Mouse (Mus musculus) hindlimb bud, embryonic 11.5 days (tissue): ENCODE measurements at regions not wholly inside any gene's neighbourhood (a gene's known extent, or its start where the extent isn't known, plus 50 kb on each side); places are given as distances from the start of the nearest gene placed in this dataset.
"Not testable (repeated sequence)": the region's sequence is repeated elsewhere in the genome, so short reads cannot be mapped to it uniquely, and the experiment has no call there.

Experiments used
- DNase-seq: peaks from one replicate; pipeline ENCODE4 v3.0.0-alpha.2; 2012; ENCODE audit warnings: low read depth, low spot score; ENCODE audit errors: extremely low spot score

DNA sequence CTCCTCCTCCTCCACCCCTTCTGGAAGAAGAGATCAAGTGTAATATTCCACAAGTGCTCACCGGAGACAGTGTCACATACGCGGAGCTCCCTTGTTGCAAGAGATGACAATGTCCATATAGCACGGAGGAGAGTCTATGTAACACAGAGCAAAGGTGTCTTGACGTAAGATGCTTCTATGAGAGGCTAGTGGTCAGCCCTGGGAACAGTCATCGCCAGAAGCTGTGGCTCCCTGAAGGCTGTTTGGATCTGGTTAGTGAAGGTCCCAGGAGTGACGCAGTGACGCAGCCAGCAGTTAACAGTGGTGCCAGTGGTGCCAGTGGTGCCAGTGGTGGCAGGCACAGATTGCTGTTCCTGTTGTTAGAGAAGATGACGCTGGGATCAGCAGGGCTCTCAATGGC, 66.9 kb downstream of the Twistnb start:
- no peak for DNase-seq

DNA sequence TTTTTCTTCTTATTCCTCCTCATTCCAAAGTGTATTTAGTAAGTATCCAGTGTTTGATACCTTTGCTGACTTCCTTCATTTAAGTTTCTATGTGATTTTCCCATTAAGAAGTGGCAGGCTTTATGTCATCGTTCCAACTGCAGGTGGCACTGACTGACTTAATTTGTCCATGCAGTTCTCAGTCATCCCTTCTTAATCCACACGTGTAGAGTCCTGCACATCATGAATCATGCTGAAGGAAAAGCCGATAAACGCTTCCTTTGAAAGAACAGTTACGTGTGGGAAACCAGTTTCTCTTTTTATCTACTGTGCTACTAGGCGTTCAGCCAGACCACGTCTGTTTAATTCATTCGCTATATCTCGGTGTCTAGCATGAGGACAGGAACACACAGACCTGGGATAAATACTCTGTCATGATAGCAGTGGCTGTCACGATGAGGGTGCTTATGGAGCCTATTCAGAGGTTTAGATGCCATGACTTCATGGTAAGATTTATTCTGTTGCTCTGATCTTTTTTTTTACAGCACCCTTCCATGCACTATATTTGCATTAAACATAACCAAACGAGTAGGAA, 68.0 kb downstream of the Twistnb start:
- no peak for DNase-seq

DNA sequence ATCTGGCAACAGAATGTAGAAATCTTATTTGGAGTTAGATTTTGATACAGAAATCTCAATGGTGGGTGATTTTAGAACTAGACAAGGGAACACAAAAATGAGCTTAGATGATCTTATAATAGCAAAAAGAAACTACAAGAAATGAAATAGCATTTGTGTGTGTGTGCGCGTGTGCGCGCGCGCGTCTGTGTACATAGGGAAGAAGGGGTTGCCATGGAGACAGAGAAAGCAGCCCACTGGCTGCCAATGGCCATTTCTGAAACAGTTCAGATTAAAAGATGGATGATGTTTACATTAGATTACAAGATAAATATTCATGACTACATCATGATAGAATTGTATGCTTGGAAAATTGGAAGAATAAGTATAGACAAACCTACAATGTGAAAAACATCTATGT, 112.1 kb downstream of the Twistnb start:
- DNase-seq = no peak

DNA sequence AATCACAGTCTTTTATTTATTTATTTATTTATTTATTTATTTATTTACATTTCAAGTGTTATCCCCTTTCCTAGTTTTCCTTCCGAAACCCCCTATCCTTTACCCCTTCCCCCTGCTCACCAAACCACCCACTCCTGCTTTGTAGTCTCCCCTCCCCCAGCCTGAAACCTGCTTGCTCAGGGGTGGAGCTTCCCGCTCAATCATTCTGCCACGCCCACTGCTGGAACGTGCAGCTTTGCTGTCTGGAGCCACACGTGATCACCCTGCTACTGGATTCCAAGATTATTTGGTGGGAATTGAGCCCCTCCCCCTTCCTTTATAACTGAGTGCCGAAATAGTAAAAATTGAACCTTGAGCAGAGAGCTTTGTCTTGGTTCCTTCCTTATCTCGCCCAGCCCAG, 122.2 kb downstream of the Twistnb start:
- DNase-seq = not testable (repeated sequence)

DNA sequence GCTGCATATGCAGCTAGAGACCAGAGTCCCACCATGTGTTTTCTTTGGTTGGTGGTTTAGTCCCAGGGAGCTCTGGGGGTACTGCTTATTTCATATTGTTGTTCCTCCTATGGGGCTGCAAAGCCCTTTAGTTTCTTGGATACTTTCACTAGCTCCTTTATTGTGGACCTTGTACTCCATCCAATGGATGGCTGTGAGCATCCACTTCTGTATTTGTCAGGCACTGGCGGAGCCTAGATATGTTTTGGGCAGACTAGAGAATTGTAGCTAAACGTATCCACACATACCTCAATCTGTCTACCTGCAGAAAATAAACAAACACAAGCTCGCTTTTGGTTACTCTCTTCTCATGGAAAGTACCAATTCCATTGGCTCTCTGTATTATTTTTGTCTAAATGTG, 122.8 kb downstream of the Twistnb start:
- DNase-seq = no peak

DNA sequence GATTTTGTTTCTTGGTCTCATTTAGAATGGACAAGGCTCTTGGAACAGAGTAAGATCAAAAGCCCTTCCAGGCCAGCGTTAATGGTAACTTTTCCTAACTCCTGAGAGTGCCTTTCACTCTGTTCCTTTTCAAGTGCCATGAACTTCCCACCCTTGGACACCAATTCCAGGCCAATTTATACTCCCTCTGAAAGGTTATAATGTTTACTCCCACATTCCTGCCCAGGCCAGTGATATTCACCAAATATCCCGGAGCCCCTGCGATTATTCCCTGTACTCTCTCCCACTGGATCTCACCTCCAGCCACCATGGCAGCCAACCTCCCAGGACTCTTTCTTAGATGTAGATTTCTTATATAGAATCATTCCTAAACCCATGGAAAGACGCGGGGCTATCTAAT, 123.2 kb downstream of the Twistnb start:
- DNase-seq = no peak

DNA sequence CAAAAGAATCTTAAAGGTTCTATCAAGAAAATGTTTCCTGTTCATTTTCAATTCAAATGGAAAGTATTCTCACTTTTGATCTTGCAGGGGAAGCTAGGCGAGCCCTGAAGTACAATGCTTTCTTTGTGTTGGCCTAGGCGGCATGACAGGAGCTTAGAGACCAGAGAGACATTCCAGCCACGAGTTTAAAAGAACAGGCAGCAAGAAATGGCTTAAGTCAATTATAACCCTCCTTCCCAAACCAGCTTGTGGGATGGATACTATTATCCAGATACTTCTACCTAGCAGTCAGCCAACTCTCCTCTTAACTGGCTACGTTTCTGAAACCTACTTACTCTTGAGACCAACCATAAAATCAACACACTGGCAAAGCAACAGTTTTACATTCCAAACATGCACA, 124.3 kb downstream of the Twistnb start:
- no peak for DNase-seq

DNA sequence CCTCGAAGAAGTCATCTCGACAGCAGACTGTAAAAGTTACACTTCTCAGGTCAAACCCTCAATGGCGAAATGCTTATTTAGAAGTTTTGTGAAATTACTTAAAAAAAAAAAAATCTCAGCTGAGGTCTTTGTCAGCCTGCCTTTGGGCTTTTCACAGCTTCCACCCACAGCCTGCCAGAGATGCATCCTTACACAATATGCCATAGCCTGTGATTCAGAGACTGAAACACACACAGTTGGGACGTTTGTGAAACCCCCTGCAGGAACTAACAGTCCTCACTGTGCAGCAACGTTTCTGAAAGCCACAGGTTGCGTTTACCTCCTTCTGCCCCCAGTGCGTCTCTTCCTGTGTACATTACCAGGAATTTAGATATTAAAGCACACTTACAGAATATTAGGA, 131.7 kb downstream of the Twistnb start:
- DNase-seq = no peak

DNA sequence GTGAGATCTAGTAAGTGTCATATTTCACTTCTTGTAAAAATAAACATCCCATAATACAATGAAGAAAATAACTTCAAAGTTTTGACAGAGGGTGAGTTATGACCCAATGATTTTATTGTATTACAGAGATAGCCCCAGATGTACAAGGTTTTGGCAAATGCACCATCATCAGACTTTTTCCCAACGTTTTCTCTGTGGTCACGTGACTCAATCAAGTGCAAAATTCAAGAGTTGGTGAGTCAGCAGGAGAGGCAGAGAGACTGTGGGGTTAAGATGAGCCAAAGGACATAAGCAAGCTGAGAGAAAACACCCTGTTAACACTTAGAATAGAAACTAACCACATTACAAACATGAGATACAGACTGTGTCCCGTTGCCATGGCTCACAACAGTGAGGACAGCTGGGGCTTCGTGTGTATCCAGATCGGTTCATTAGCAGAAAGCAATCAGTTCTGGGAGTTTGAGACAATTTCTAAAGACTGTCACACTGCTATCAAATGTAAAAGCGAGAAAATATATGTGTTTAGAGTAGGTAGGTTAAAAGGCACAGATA, 148.5 kb downstream of the Twistnb start:
- no peak for DNase-seq

DNA sequence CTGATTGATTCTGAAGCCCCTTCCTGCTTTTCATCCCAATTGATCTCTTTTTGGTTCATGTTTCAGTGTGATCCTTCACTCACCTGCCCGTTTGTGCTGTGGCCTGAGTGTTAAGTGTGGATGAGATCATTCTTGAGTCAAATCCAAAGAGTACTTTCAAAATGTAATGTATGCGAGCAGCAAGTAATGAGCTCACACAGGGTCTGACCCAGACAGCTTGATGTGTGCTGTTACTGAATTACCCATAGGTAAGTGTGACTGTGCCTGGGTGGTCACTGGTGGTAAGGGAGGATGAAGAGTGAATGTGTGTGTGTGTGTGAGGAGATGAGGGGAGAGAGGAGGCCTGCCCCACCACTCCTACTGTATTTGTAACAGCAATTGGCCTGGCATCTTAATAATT, 151.4 kb downstream of the Twistnb start:
- DNase-seq = no peak

DNA sequence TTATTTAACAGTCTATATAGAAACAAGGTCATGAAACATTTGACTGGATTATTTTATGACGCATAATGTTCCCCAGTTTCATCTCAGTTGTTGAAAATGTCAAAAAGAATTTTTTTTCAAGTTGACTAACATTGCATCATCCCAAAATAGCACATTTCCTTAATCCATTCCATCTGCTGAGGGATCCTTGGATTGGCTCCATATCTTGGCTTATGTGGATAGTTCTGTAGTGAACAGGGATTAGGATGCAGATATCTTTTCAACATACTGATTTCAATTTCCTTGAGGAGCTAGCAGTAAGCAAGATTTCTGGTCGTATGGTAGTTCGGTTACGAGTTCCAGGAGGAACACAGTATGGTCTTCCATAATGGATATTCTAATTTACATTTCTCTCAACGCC, 161.6 kb downstream of the Twistnb start:
- DNase-seq = no peak

DNA sequence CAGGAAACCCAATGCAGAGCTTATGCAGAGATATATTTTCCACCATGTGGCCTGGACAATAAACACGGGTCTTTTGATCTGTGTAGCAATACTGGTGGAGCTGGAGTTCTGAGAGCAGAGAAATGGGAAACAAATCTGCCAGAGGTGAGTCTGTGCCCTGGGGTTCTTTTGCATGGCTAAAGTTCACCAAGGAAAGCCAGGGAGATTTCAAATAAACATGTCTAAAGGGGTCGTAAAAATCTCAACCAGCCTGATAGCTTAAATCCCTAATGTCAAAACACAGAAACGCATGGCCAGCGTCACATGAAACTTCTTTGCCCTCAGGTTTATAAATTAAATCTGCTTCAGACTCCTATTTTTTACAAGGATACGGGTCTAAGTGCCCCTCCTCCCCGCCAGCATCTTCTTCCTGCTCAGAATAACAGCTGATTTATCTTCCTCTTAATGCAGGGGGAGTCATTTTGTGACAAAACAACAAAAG, 163.0 kb downstream of the Twistnb start:
- DNase-seq = peak; percentile 75

DNA sequence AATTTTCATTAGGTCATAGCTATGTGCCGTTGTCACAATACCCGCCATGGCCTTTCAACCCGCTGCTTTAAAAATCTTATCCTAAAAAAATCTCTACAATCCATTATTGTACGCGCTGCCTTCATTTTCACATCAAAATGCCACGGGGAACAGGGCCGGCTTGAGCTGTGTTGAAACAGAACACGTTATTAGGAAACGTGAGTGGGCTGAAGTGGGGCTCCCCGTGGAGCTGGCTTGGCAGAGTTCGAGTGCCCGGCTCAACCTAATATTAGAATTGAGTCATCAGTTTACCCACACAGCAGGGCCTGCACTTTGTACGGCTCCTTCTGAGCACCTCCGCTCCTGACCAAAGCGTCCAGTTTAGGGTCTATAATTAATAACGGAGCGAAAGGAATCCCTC, 163.5 kb downstream of the Twistnb start:
- DNase-seq = no peak

DNA sequence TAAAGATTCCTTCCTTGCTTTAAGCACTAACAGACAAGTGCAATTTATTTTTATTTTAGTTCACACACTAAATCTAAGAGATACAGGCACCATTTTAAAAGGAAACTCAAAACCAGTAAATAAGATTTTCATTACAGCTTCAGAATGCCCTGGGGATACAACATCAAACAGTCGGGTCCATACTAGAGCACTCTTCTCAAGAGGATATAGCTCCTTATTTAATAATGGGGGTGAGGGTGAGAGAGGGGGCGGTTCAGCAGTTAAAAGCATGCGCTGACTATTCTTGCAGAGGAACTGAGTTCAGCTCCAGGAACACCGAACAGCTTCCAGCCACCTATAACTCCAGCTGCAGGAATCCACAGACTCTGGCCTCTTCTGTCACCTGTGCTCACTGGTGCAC, 164.2 kb downstream of the Twistnb start:
- DNase-seq = no peak

DNA sequence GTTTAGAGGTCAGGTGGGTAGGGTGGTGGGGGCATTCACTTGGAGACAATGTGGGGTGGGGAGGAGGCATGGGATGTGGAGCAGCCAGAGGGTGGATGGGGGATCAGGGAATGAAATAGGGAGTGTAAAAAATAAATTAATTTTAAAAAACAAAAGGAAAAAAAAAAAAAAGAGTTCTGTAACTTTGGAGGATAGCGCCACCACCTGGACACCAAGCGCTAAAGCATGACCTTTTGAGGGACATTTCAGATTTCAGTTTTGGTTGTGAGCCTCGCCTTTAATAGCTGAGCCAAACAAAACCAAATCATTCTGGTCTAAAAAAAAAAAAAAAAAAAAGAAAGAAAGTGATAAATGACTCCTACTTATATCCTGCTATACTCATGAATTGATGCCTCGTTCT, 176.0 kb downstream of the Twistnb start:
- no peak for DNase-seq

DNA sequence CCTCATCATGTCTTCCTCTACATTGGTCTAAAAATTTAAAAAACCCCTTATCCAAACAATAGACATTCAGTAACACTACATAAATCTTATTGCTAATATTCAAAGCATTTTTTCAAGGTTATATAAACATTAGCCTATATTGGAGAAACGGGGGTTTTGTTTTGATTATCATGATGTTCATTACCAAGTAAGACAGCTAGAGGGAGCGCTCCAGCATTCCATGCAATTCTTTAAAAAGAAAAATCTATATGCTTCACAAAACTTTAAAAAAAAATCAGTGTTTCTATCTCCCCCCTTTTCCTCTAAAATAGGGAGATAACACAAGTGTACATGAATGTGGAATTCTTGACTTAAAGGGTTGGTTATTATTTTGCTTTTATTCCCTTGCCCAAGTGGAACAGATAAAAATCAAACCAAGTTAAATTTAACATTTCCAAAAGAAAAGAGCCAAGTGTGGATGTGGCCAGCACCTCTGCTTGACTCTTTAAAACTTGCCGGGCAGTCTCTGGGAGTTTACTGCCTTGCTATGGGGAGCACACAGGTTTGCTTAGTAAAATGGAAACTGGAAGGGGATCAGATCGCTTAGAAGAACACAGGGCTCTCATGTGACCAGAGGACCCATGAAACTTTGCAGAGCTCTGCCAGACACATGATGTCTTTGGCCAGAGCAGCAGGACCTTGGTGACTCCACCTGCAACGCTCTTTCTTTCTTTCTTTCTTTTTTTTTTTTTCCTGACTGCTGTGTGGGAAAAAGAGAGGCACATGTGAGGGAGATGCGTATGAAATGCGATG, 178.6 kb downstream of the Twistnb start:
- no peak for DNase-seq

DNA sequence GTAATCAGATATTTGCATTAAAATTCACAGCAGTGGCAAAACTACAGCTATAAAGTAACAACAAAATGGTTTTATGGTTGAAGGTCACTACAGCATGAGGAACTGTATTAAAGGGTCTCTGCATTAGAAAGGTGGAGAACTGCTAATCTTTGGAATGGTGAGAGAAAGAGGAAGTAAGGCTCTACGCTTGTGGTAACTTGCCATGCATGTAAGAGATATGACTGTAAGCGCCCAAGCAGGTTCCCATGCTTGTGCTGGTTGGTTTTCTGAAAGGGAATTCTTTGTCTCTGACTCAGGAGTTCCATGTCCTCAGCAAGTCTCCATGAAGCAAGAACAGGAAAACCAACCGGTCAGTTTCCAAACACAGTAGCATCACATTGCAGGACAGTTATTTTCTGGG, 182.9 kb downstream of the Twistnb start:
- no peak for DNase-seq

DNA sequence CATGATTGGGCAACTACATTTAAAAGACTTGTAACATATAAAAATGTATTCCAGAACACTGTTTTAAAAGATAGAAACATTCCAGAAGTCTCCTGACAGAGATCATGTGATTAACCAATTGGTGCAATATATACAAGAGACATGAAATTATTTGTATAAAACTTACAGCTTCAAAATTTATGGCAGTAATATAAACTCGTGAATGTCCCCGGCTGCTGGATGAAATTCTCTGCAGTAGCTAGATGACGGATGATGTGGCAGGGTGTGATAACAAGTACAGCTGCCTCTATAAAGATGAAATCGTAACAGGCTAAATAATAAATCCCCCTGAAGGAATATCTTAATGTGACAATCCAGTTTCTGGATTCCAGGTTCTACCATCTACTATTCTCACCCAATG, 191.0 kb downstream of the Twistnb start:
- DNase-seq = no peak

DNA sequence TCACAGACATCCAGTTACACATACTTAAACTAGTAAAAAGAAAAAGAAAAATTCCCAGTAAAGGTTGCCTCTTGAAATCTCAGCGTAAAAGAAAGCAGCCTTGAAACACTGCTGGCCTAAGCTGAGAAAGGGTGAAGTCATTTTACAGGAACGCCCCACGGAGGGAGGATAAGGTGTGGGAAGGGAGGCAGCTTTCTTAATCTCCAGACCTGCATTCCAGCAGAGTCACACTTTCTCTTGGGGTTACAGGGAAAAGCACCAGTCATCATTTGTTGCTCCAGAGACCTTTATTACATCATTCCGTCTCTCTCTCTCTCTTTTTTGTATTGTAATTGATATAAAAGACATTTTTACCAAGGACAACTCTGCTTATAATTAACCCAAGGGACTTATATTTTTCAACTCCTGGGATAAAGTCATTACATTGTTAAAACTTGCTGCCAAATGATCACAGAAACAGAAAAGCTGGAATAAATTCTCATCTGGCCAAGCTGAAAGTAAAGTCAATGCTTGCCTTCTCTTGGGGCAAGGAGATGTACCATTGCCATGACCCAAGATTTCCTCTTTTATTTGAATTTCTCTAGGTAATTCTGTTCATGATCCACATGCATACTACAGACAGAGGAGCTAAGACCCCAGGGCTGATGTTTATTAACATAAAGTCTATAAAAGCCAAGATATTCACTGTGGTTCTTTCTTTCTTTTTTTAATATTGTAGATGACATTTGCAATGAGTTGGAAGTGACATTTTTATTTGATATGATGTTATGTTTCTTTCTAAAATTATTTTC, 196.9 kb downstream of the Twistnb start:
- DNase-seq = no peak

DNA sequence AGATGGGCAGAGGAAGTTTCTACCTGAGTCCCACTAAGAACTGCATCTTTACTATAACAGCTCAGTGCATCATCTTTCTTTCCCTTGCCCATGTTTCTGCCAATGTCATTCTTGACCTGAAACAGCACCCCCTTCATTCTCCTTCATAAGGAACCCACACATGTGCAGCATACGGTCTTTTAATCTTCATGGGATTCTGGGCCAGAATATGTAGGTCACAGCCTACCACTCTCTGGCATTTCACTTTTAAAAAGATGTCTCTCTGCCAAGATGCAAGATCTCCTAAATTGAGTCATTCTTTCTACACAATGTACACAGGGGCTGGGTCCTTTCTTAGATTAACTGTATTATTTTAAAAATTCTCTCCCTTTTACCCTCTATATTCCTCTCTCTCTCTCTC, 223.2 kb downstream of the Twistnb start:
- no peak for DNase-seq

DNA sequence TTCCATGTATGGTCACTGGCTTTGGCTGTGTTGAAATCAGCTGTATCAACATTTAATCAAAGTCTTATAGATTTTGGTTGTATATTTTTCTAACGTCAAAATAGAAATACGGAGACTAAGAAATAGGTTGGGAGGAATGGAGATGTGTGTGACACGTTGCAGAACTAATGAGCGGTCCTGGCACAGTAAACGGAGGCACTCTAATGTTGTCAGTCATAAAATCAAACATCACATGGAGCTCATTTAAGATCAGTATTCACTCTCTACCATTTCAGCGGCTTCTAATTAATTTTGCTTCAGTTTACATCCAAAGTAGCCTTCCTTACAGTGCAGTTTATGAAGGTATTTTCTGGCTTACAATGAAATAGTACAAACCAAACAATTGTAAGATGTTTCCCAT, 246.1 kb downstream of the Twistnb start:
- no peak for DNase-seq

DNA sequence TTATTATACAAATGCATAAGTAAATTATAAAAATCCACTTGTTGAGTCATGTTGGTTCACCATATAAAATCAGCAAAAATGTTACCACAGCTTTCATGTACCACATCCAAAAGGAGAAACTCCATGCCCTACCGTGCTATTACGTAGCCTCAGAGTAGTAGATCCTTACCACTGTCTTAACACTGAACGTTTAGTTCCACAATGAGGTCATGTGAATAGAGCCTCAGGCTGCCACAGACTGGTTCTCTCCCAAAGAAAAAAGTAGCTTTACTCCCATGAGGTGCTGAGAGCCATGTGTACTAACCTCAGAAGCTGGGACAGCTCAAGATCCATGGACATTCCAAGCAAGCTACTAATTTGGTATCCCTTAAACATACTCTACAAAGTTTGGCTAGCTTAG, 235.4 kb upstream of the Ferd3l start:
- DNase-seq = no peak
